Mouse (Mus musculus) kidney, embryonic 15.5 days (tissue): ENCODE data around the gene Lmna. TPM values are rescaled to one million over a fixed set of nuclear protein-coding genes. Genes with fewer than 3 reads are reported as not detected.

Experiments
- ATAC-seq: fragments of 200-750 bp; cut with Nextera tagmentation; replicated peaks from 2 replicates; pipeline ENCODE4 v1.8.0; 2017; ENCODE audit warnings: moderate TSS enrichment; ENCODE audit not compliant: low FRiP score
- H3K27ac ChIP-seq: fragments of 300-500 bp; sonication (generic); 2 replicates; pipeline ENCODE4 v1.5.1; 2015; ENCODE audit warnings: mild to moderate bottlenecking, inconsistent platforms
- H3K27me3 ChIP-seq: fragments of 300-500 bp; sonication (generic); 2 replicates; pipeline ENCODE4 v1.6.1; 2015; ENCODE audit warnings: inconsistent platforms
- H3K36me3 ChIP-seq: fragments of 300-500 bp; sonication (generic); 2 replicates; pipeline ENCODE4 v1.6.1; 2015; ENCODE audit warnings: inconsistent platforms
- H3K4me1 ChIP-seq: fragments of 300-500 bp; sonication (generic); 2 replicates; pipeline ENCODE4 v1.6.1; 2015; ENCODE audit warnings: inconsistent platforms
- H3K4me2 ChIP-seq: fragments of 300-500 bp; sonication (generic); 2 replicates; pipeline ENCODE4 v1.6.1; 2015; ENCODE audit warnings: moderate library complexity, mild to moderate bottlenecking, inconsistent platforms
- H3K4me3 ChIP-seq: fragments of 300-500 bp; sonication (generic); replicated peaks from 2 replicates; pipeline ENCODE4 v1.5.1; 2015; ENCODE audit warnings: mild to moderate bottlenecking, inconsistent platforms
- H3K9ac ChIP-seq: fragments of 300-500 bp; sonication (generic); 2 replicates; pipeline ENCODE4 v1.6.1; 2015; ENCODE audit warnings: mild to moderate bottlenecking, inconsistent platforms
- H3K9me3 ChIP-seq: fragments of 300-500 bp; sonication (generic); replicated peaks from 2 replicates; pipeline ENCODE4 v1.6.1; 2016; ENCODE audit warnings: inconsistent platforms
- whole genome bisulfite sequencing: fragments of 180-500 bp; shearing (Covaris S2); methylation state at CpG from one replicate; pipeline ENCODE4 v1.1.7; 2015; ENCODE audit warnings: mixed read lengths; 5-methylcytosine and 5-hydroxymethylcytosine counted together
- polyA plus RNA-seq: library from polyadenylated mRNA; unstranded; fragments of >200 nt; fragmentation: Nextera tagmentation; extraction: Ambion mirVana; gene quantifications from 2 replicates; pipeline ENCODE4 v1.2.1, GENCODE M21; 2015

Lmna gene
- polyA plus RNA-seq, 1 experiment from 2014 or later = 92.0 TPM

DNA sequence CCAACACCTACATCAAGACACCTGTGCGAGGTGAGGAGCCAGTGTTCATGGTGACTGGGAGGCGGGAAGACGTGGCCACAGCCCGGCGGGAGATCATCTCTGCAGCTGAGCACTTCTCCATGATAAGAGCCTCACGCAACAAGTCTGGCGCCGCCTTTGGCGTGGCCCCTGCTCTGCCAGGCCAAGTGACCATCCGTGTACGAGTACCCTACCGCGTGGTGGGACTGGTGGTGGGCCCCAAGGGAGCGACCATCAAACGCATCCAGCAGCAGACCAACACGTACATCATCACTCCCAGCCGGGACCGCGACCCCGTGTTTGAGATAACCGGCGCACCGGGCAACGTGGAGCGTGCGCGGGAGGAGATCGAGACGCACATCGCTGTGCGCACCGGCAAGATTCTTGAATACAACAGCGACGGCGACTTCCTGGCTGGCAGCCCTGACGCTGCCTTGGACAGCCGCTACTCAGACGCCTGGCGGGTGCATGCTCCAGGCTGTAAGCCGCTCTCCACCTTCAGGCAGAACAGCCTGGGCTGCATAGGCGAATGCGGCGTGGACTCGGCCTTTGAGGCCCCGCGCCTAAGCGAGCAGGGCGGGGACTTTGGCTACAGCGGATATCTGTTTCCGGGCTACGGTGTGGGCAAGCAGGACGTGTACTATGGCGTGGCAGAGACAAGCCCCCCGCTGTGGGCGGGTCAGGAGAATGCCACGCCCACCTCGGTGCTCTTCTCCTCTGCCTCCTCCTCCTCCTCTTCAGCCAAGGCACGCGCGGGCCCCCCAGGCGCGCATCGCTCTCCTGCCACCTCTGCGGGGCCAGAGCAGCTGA is 26.6 kb upstream of the Lmna start:
- Histone ChIP-seq H3K4me1 (peaks cover 68% of the 10 kb centered on the region), H3K27me3 (no peaks in the 10 kb centered on the region), H3K9ac (peak overlapping the region; percentile 35), H3K4me2 (peak overlapping the region; percentile 87), H3K36me3 (peaks cover 50% of the 10 kb centered on the region), H3K27ac (peak overlapping the region; percentile 69), H3K4me3 (peak overlapping the region; percentile 88), H3K9me3 (no peaks in the 10 kb centered on the region)
- 6% methylated on average over 60 of the region's 64 CpGs for WGBS
- ATAC-seq = peak; percentile 19

DNA sequence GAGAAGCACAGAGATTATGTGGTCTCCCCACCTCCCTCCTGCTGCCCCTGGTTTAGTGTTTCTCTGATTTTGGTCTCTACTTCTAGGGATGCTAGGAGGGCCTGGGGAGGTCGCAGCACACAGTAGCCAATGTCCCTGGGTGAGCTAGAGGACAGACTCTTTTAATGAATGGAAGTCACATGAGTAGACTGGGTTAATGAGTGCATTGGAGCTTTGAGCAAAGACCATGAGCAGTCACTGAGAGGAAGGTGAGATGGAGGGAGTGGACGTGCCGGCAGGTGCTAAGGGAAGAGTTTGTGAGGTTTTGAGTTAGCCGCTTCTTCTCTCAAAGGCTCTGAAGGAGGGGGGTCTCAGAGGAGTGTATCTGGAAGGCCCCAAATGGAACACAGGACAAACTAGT is 25.8 kb upstream of the Lmna start:
- H3K9me3 ChIP-seq = no peaks in the 10 kb centered on the region
- peak overlapping the region; percentile 69 for H3K27ac ChIP-seq
- H3K27me3 ChIP-seq = no peaks in the 10 kb centered on the region
- WGBS = 32% methylated on average over 4 of the region's 4 CpGs
- ATAC-seq = no peak
- H3K4me1 ChIP-seq = peaks cover 68% of the 10 kb centered on the region
- H3K9ac ChIP-seq = peak overlapping the region; percentile 97
- peaks cover 42% of the 10 kb centered on the region for H3K36me3 ChIP-seq
- H3K4me3 ChIP-seq = peak overlapping the region; percentile 88
- peak overlapping the region; percentile 87 for H3K4me2 ChIP-seq

DNA sequence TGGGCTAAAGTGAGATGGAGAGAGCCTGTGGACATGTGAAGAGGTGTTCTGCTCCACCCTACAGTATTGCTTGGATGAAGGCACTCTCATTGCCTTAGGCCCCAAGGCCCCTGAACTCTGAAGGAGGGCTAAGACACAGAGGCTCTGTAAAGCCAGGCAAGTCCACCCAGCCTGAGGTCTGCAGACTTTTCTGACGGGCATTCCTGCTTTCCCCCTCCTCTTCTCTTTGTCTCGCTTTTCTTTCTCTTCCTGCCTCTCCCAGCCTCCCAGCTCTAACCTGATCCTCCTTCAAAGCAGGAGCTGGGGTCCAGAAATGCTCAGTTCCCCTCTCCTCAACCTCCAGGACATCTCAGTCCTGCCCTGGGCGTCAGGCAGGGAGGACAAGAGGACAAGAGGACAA is 25.2 kb upstream of the Lmna start:
- peaks cover 70% of the 10 kb centered on the region for H3K4me1 ChIP-seq
- peak overlapping the region; percentile 97 for H3K9ac ChIP-seq
- no peaks in the 10 kb centered on the region for H3K9me3 ChIP-seq
- peak overlapping the region; percentile 88 for H3K4me3 ChIP-seq
- peaks cover 36% of the 10 kb centered on the region for H3K36me3 ChIP-seq
- H3K4me2 ChIP-seq = peak overlapping the region; percentile 87
- H3K27me3 ChIP-seq = no peaks in the 10 kb centered on the region
- peak overlapping the region; percentile 69 for H3K27ac ChIP-seq
- 16% methylated on average over 3 of the region's 3 CpGs for WGBS
- ATAC-seq = no peak

- peak overlapping the region; percentile 87 for H3K4me2 ChIP-seq
- H3K27me3 ChIP-seq = no peaks in the 10 kb centered on the region
- H3K4me3 ChIP-seq = peak overlapping the region; percentile 88
- peaks cover 28% of the 10 kb centered on the region for H3K36me3 ChIP-seq
- peaks cover 74% of the 10 kb centered on the region for H3K4me1 ChIP-seq
- H3K9ac ChIP-seq = peak overlapping the region; percentile 97
- peak overlapping the region; percentile 99 for H3K27ac ChIP-seq
- H3K9me3 ChIP-seq = no peaks in the 10 kb centered on the region
- no peak for ATAC-seq
- 0% methylated on average over 4 of the region's 5 CpGs for WGBS
Measured at GRCm38 (mm10) chr3:88533706-88534105, 23.9 kb upstream of the Lmna start.

GRCm38 (mm10) chr3:88532689-88533511 is 23.1 kb upstream of the Lmna start:
- no peaks in the 10 kb centered on the region for H3K9me3 ChIP-seq
- no peaks in the 10 kb centered on the region for H3K27me3 ChIP-seq
- H3K9ac ChIP-seq = peak overlapping the region; percentile 97
- peak; percentile 23 for ATAC-seq
- H3K4me1 ChIP-seq = peaks cover 73% of the 10 kb centered on the region
- peaks cover 20% of the 10 kb centered on the region for H3K36me3 ChIP-seq
- peak overlapping the region; percentile 99 for H3K27ac ChIP-seq
- peak overlapping the region; percentile 87 for H3K4me2 ChIP-seq
- peak overlapping the region; percentile 88 for H3K4me3 ChIP-seq
- under 1% methylated on average over 40 of the region's 40 CpGs for WGBS

DNA sequence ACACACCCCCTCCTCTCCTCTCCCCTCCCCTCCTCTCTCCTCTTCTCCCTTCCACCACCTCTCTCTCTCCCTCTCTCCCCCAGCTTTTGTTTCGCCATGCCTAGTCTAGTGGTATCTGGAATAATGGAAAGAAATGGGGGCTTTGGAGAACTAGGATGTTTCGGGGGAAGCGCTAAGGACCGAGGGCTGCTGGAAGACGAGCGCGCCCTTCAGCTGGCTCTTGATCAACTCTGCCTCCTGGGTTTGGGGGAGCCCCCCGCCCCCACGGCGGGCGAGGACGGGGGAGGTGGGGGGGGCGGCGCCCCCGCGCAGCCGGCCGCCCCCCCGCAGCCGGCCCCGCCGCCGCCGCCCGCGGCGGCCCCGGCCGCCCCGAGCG is 22.5 kb upstream of the Lmna start, which contains the start of gene Mex3a:
Gene Mex3a (plus strand): TSS at position 97 of the 376 bp plus-strand sequence.
- 1% methylated on average over 21 of the region's 31 CpGs for WGBS
- H3K27me3 ChIP-seq = no peaks in the 10 kb centered on the region
- H3K36me3 ChIP-seq = peaks cover 14% of the 10 kb centered on the region
- peak within 1 kb of the TSS; percentile 87 for H3K4me2 ChIP-seq
- peak within 1 kb of the TSS; percentile 97 for H3K9ac ChIP-seq
- no peaks in the 10 kb centered on the region for H3K9me3 ChIP-seq
- peak within 1 kb of the TSS; percentile 88 for H3K4me3 ChIP-seq
- peaks cover 73% of the 10 kb centered on the region for H3K4me1 ChIP-seq
- H3K27ac ChIP-seq = peak within 1 kb of the TSS; percentile 99
- ATAC-seq = no peak

GRCm38 (mm10) chr3:88531348-88532298 is 21.9 kb upstream of the Lmna start:
- 1% methylated on average over 62 of the region's 63 CpGs for WGBS
- Histone ChIP-seq H3K27ac (peak overlapping the region; percentile 99), H3K9me3 (no peaks in the 10 kb centered on the region), H3K4me2 (peak overlapping the region; percentile 87), H3K9ac (peak overlapping the region; percentile 97), H3K4me3 (peak overlapping the region; percentile 88), H3K4me1 (peaks cover 72% of the 10 kb centered on the region), H3K27me3 (no peaks in the 10 kb centered on the region), H3K36me3 (peaks cover 7% of the 10 kb centered on the region)
- peak; percentile 81 for ATAC-seq

- 11% methylated on average over 11 of the region's 11 CpGs for WGBS
- no peaks in the 10 kb centered on the region for H3K9me3 ChIP-seq
- peak overlapping the region; percentile 99 for H3K27ac ChIP-seq
- H3K4me2 ChIP-seq = peak overlapping the region; percentile 87
- peak overlapping the region; percentile 97 for H3K9ac ChIP-seq
- peak overlapping the region; percentile 88 for H3K4me3 ChIP-seq
- H3K4me1 ChIP-seq = peaks cover 72% of the 10 kb centered on the region
- H3K27me3 ChIP-seq = no peaks in the 10 kb centered on the region
- ATAC-seq = no peak
- H3K36me3 ChIP-seq = peaks cover under 1% of the 10 kb centered on the region; the same call in 1 of the 2 replicates
Measured at GRCm38 (mm10) chr3:88530082-88530864, 20.5 kb upstream of the Lmna start.

- no peak for ATAC-seq
- WGBS = 27% methylated on average over 7 of the region's 7 CpGs
- Histone ChIP-seq H3K4me3 (peak overlapping the region; percentile 88), H3K36me3 (peaks cover 9% of the 10 kb centered on the region), H3K4me1 (peaks cover 63% of the 10 kb centered on the region), H3K27me3 (no peaks in the 10 kb centered on the region), H3K27ac (peak overlapping the region; percentile 99), H3K9ac (peak overlapping the region; percentile 97), H3K4me2 (peak overlapping the region; percentile 87), H3K9me3 (no peaks in the 10 kb centered on the region)
Measured at GRCm38 (mm10) chr3:88529204-88530000, 19.6 kb upstream of the Lmna start.

DNA sequence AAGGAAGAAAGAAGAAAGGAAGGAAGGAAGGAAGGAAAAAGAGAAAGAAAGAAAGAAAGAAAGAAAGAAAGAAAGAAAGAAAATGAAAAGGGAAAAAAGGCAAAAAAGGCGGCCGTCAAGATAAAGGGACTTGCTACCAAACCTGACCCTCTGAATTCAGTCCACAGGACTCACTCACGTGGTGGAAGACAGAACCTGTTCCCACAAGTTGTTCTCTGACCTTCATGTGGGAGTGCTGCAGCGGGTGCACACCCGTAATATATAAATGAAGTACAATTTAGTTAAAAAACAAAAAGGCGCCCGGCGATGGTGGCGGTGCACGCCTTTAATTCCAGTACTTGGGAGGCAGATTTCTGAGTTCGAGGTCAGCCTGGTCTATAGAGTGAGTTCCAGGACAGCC is 18.9 kb upstream of the Lmna start:
- Histone ChIP-seq H3K27me3 (no peaks in the 10 kb centered on the region), H3K27ac (no peak overlapping the region), H3K9ac (no peak overlapping the region), H3K9me3 (no peaks in the 10 kb centered on the region), H3K4me3 (no peak overlapping the region), H3K4me1 (peaks cover 55% of the 10 kb centered on the region), H3K36me3 (peaks cover 11% of the 10 kb centered on the region), H3K4me2 (no peak overlapping the region)
- ATAC-seq = no peak
- WGBS = 71% methylated on average over 11 of the region's 11 CpGs
